Mouse (Mus musculus): Measurements from ENCODE around the gene Stx18.

GRCm38 (mm10) chr5:38152201-38153108 is 113.9 kb downstream of the Stx18 start:
- TF ChIP-seq EP300 (IDR thresholded peaks at IDR 0.05; ENCODE audit: low read depth) (no peak), CTCF (IDR thresholded peaks at IDR 0.05; ENCODE audit: low read depth) (no peak)
